Mouse (Mus musculus) layer of hippocampus, adult 18-20 months (tissue): ENCODE results near the gene Mylk4. TPM values are rescaled to one million over a fixed set of nuclear protein-coding genes. Genes with fewer than 3 reads are reported as not detected.

Experiments
- DNase-seq, 2 experiments: peaks; one replicate each; pipeline ENCODE4 v3.0.0; 2022; ENCODE audit warnings: low spot score in 2 of 2
- total RNA-seq, 2 experiments: library from RNA; stranded (reverse); gene quantifications; 2 replicates each; pipeline ENCODE4 v1.2.3; 2021

The Mylk4 gene
- total RNA-seq, 2 experiments from 2014 or later, result 0.17 TPM; not detected in 1

GRCm38 (mm10) chr13:32712568-32712967 is 71.2 kb downstream of the Mylk4 start:
- no peak for DNase-seq

GRCm38 (mm10) chr13:32707894-32708293 is 75.9 kb downstream of the Mylk4 start:
- DNase-seq, result no peak

GRCm38 (mm10) chr13:32706651-32707288 is 77.0 kb downstream of the Mylk4 start:
- no peak for DNase-seq

- DNase-seq, result no peak
Measured at GRCm38 (mm10) chr13:32705315-32705714, 78.4 kb downstream of the Mylk4 start.

GRCm38 (mm10) chr13:32704911-32705310 is 78.8 kb downstream of the Mylk4 start:
- no peak for DNase-seq

GRCm38 (mm10) chr13:32701564-32701963 is 82.2 kb downstream of the Mylk4 start:
- DNase-seq, result no peak

GRCm38 (mm10) chr13:32699376-32699775 is 84.4 kb downstream of the Mylk4 start:
- DNase-seq, result no peak

GRCm38 (mm10) chr13:32698956-32699355 is 84.8 kb downstream of the Mylk4 start:
- DNase-seq, result no peak

GRCm38 (mm10) chr13:32693886-32694455 is 89.8 kb downstream of the Mylk4 start:
- no peak for DNase-seq

- DNase-seq, result no peak
Measured at GRCm38 (mm10) chr13:32692563-32692962, 91.2 kb downstream of the Mylk4 start.

GRCm38 (mm10) chr13:32690279-32690678 is 93.5 kb downstream of the Mylk4 start:
- no peak for DNase-seq

GRCm38 (mm10) chr13:32680868-32681515 is 102.8 kb downstream of the Mylk4 start:
- DNase-seq, result peak; percentile 21 to 76

GRCm38 (mm10) chr13:32680121-32680551 is 103.6 kb downstream of the Mylk4 start:
- no peak for DNase-seq

GRCm38 (mm10) chr13:32678998-32679397 is 104.8 kb downstream of the Mylk4 start:
- no peak for DNase-seq

GRCm38 (mm10) chr13:32670782-32671181 is 113.0 kb downstream of the Mylk4 start:
- no peak for DNase-seq

- DNase-seq, result no peak
Measured at GRCm38 (mm10) chr13:32668296-32668695, 115.5 kb downstream of the Mylk4 start.

GRCm38 (mm10) chr13:32667386-32667785 is 116.4 kb downstream of the Mylk4 start:
- no peak for DNase-seq

- peak in 1 of 2 experiments; percentile 14 for DNase-seq
Measured at GRCm38 (mm10) chr13:32662041-32662440, 121.7 kb downstream of the Mylk4 start.

- no peak for DNase-seq
Measured at GRCm38 (mm10) chr13:32660294-32660693, 123.5 kb downstream of the Mylk4 start.

- DNase-seq, result no peak
Measured at GRCm38 (mm10) chr13:32659271-32659670, 124.5 kb downstream of the Mylk4 start.

- DNase-seq, result no peak
Measured at GRCm38 (mm10) chr13:32657583-32657982, 126.2 kb downstream of the Mylk4 start.
